ENCODE assay signal across 22 mouse cellular contexts in genomic region chr11:117276946-117277345, GRCm38 (mm10).
DNase-seq lines count a peak whose midpoint lies in the region; ATAC-seq and TF ChIP-seq lines count a peak whose summit lies in the region.
"Had no signal": no experiment of that assay in that cellular context is flagged by ENCODE, and none has a peak within 500 bp of the region (broad histone marks: within the 10 kb centered on the region; RNA-seq: fewer than 3 reads in every experiment).

No protein-coding gene starts in this region.

- WGBS in embryonic facial prominence, embryonic 13.5 days, result 60% methylated on average over 8 of the region's 8 CpGs
- WGBS in embryonic facial prominence, embryonic 10.5 days, result 65% methylated on average over 8 of the region's 8 CpGs
- 65% methylated on average over 8 of the region's 8 CpGs for WGBS in kidney, embryonic 14.5 days
- 58% methylated on average over 8 of the region's 8 CpGs for WGBS in kidney, postnatal 0 days
- WGBS in limb, embryonic 14.5 days, result 61% methylated on average over 8 of the region's 8 CpGs
- 74% methylated on average over 8 of the region's 8 CpGs for WGBS in midbrain, embryonic 10.5 days

- no peaks in the 10 kb centered on the region for H3K9me3 ChIP-seq in embryonic facial prominence, embryonic 13.5 days
- no peaks in the 10 kb centered on the region for H3K9me3 ChIP-seq in embryonic facial prominence, embryonic 10.5 days
- H3K9me3 ChIP-seq in kidney, embryonic 14.5 days (ENCODE audit: control insufficient read depth, low read length), result no peaks in the 10 kb centered on the region
- no peaks in the 10 kb centered on the region for H3K9me3 ChIP-seq in kidney, postnatal 0 days (replicated peaks; ENCODE audit: low read length)
- no peaks in the 10 kb centered on the region for H3K9me3 ChIP-seq in limb, embryonic 14.5 days (ENCODE audit: control insufficient read depth, low read length)
- H3K9me3 ChIP-seq in midbrain, embryonic 10.5 days (replicated peaks), result no peaks in the 10 kb centered on the region
- H3K9me3 ChIP-seq: embryonic facial prominence, embryonic 15.5 days; forebrain, embryonic 13.5 days; heart, embryonic 13.5 days; hindbrain, embryonic 13.5 days; liver, embryonic 13.5 days had no signal

- peaks cover 98% of the 10 kb centered on the region for H3K4me1 ChIP-seq in embryonic facial prominence, embryonic 13.5 days
- H3K4me1 ChIP-seq in embryonic facial prominence, embryonic 10.5 days, result peaks cover 100% of the 10 kb centered on the region
- H3K4me1 ChIP-seq in kidney, embryonic 14.5 days (ENCODE audit: control insufficient read depth, insufficient read depth, low read length), result peaks cover 77% of the 10 kb centered on the region
- H3K4me1 ChIP-seq in kidney, postnatal 0 days (replicated peaks; ENCODE audit: insufficient read depth, low read length), result peaks cover 56% of the 10 kb centered on the region
- peaks cover 74% of the 10 kb centered on the region for H3K4me1 ChIP-seq in limb, embryonic 14.5 days (ENCODE audit: control insufficient read depth, insufficient read depth, low read length)
- peaks cover 95% of the 10 kb centered on the region for H3K4me1 ChIP-seq in midbrain, embryonic 10.5 days

- no peak overlapping the region for H3K9ac ChIP-seq in embryonic facial prominence, embryonic 13.5 days
- no peak overlapping the region for H3K9ac ChIP-seq in kidney, embryonic 14.5 days (ENCODE audit: low read depth, low read length)
- no peak overlapping the region for H3K9ac ChIP-seq in kidney, postnatal 0 days (ENCODE audit: low read depth, low read length)
- H3K9ac ChIP-seq in limb, embryonic 14.5 days (ENCODE audit: low read depth, low read length, severe bottlenecking), result no peak overlapping the region
- H3K9ac ChIP-seq: embryonic facial prominence, embryonic 15.5 days; forebrain, embryonic 13.5 days; liver, embryonic 13.5 days; lung, embryonic 14.5 days had no signal

- no peak overlapping the region for H3K4me2 ChIP-seq in embryonic facial prominence, embryonic 13.5 days
- H3K4me2 ChIP-seq in kidney, embryonic 14.5 days (replicated peaks; ENCODE audit: low read depth, low read length), result no peak overlapping the region
- H3K4me2 ChIP-seq in kidney, postnatal 0 days (ENCODE audit: low read length), result no peak overlapping the region
- H3K4me2 ChIP-seq in limb, embryonic 14.5 days (replicated peaks; ENCODE audit: low read depth, low read length, severe bottlenecking), result no peak overlapping the region
- H3K4me2 ChIP-seq: embryonic facial prominence, embryonic 15.5 days; forebrain, embryonic 13.5 days; heart, embryonic 13.5 days; hindbrain, embryonic 13.5 days; liver, embryonic 13.5 days; lung, embryonic 14.5 days had no signal

- no peaks in the 10 kb centered on the region for H3K36me3 ChIP-seq in embryonic facial prominence, embryonic 13.5 days
- H3K36me3 ChIP-seq in embryonic facial prominence, embryonic 10.5 days (replicated peaks), result peaks cover 35% of the 10 kb centered on the region
- H3K36me3 ChIP-seq in kidney, embryonic 14.5 days (ENCODE audit: control insufficient read depth, insufficient read depth, low read length), result no peaks in the 10 kb centered on the region; the same call in 1 of the 2 replicates
- no peaks in the 10 kb centered on the region for H3K36me3 ChIP-seq in kidney, postnatal 0 days (ENCODE audit: insufficient read depth, low read length)
- H3K36me3 ChIP-seq in limb, embryonic 14.5 days (ENCODE audit: control insufficient read depth, insufficient read depth, low read length), result 0 out of 2 replicates have a peak, but pooled peaks cover 4% of the 10 kb centered on the region
- peaks cover 13% of the 10 kb centered on the region for H3K36me3 ChIP-seq in midbrain, embryonic 10.5 days
- H3K36me3 ChIP-seq: embryonic facial prominence, embryonic 15.5 days; heart, embryonic 13.5 days; hindbrain, embryonic 13.5 days had no signal

- no peak for TF ChIP-seq CTCF in kidney, postnatal 0 days (IDR thresholded peaks at IDR 0.05; ENCODE audit: low read depth)

- no peak for ATAC-seq in embryonic facial prominence, embryonic 13.5 days (ENCODE audit: insufficient number of reproducible peaks, insufficient read depth, low FRiP score, low TSS enrichment, low read depth)
- ATAC-seq in kidney, embryonic 14.5 days (ENCODE audit: low FRiP score, low TSS enrichment), result no peak
- no peak for ATAC-seq in kidney, postnatal 0 days (replicated peaks; ENCODE audit: low FRiP score, low read depth)
- ATAC-seq in limb, embryonic 14.5 days (ENCODE audit: low FRiP score, low read depth), result no peak
- ATAC-seq: CD4-positive, CD25-positive, alpha-beta regulatory T cell, adult 4 months; forebrain, embryonic 13.5 days; inflammation-experienced regulatory T-cells, adult 6 months; Patski had no signal

- H3K27ac ChIP-seq in embryonic facial prominence, embryonic 13.5 days, result peak overlapping the region; percentile 44; the same call in 1 of the 2 replicates
- no peak overlapping the region for H3K27ac ChIP-seq in embryonic facial prominence, embryonic 10.5 days (replicated peaks)
- no peak overlapping the region for H3K27ac ChIP-seq in kidney, embryonic 14.5 days (ENCODE audit: low read depth, low read length)
- H3K27ac ChIP-seq in kidney, postnatal 0 days, result peak overlapping the region; percentile 39
- 0 out of 2 replicates have a peak overlapping the region, but pooled peaks have one; percentile 19 for H3K27ac ChIP-seq in limb, embryonic 14.5 days (replicated peaks; ENCODE audit: low read depth, low read length)
- H3K27ac ChIP-seq in midbrain, embryonic 10.5 days (replicated peaks), result no peak overlapping the region; the same call in 1 of the 2 replicates
- H3K27ac ChIP-seq: embryonic facial prominence, embryonic 15.5 days; hindbrain, embryonic 13.5 days; liver, embryonic 13.5 days had no signal

- H3K4me3 ChIP-seq in embryonic facial prominence, embryonic 13.5 days, result no peak overlapping the region
- no peak overlapping the region for H3K4me3 ChIP-seq in embryonic facial prominence, embryonic 10.5 days
- H3K4me3 ChIP-seq in kidney, embryonic 14.5 days (ENCODE audit: low read length), result no peak overlapping the region
- no peak overlapping the region for H3K4me3 ChIP-seq in kidney, postnatal 0 days (replicated peaks; ENCODE audit: low read depth, low read length)
- no peak overlapping the region for H3K4me3 ChIP-seq in limb, embryonic 14.5 days (replicated peaks; ENCODE audit: low read length)
- H3K4me3 ChIP-seq in midbrain, embryonic 10.5 days, result no peak overlapping the region
- H3K4me3 ChIP-seq: embryonic facial prominence, embryonic 15.5 days; forebrain, embryonic 13.5 days; heart, embryonic 13.5 days; hindbrain, embryonic 13.5 days; liver, embryonic 13.5 days had no signal

- TF ChIP-seq POLR2A in limb, embryonic 14.5 days (IDR thresholded peaks at IDR 0.05; ENCODE audit: borderline replicate concordance, extremely low read depth, insufficient read depth, insufficient read length), result no peak

- H3K27me3 ChIP-seq in embryonic facial prominence, embryonic 13.5 days, result no peaks in the 10 kb centered on the region
- H3K27me3 ChIP-seq in embryonic facial prominence, embryonic 10.5 days (replicated peaks; ENCODE audit: low read depth, poor library complexity, severe bottlenecking), result no peaks in the 10 kb centered on the region
- H3K27me3 ChIP-seq in kidney, embryonic 14.5 days (ENCODE audit: control insufficient read depth, insufficient read depth, low read length), result no peaks in the 10 kb centered on the region
- no peaks in the 10 kb centered on the region for H3K27me3 ChIP-seq in kidney, postnatal 0 days (ENCODE audit: insufficient read depth, low read length)
- no peaks in the 10 kb centered on the region for H3K27me3 ChIP-seq in limb, embryonic 14.5 days (ENCODE audit: control insufficient read depth, insufficient read depth, low read length)
- no peaks in the 10 kb centered on the region for H3K27me3 ChIP-seq in midbrain, embryonic 10.5 days (ENCODE audit: low read depth, poor library complexity, severe bottlenecking)
- H3K27me3 ChIP-seq: embryonic facial prominence, embryonic 15.5 days; forebrain, embryonic 13.5 days; hindbrain, embryonic 13.5 days; liver, embryonic 13.5 days; Patski had no signal

- DNase-seq in embryonic facial prominence, embryonic 10.5 days (ENCODE audit: low spot score), result no peak
- peak; percentile 46 for DNase-seq in kidney, adult 18-20 months
- no peak for DNase-seq in kidney, postnatal 0 days (ENCODE audit: low spot score)
- no peak for DNase-seq in limb, embryonic 14.5 days (ENCODE audit: low spot score)
- no peak for DNase-seq in midbrain, embryonic 10.5 days (ENCODE audit: low spot score)
- DNase-seq in heart, adult 18-20 months, result no peak
- DNase-seq: adrenal gland, adult 8-10 months; cerebellum, adult 9-11 months; liver, embryonic 13.5 days; lung, embryonic 14.5 days; lung, postnatal 36 days; retina, postnatal 1 day; thymus, postnatal 25 days had no signal

Comparison
In these comparisons a context has a peak if more than half of its experiments do, and no peak if none do; other contexts are left out.
1. H3K27ac ChIP-seq: peak in embryonic facial prominence, embryonic 13.5 days (single experiment), kidney, postnatal 0 days (single experiment) and limb, embryonic 14.5 days (single experiment); none in embryonic facial prominence, embryonic 10.5 days (single experiment), kidney, embryonic 14.5 days (single experiment) and midbrain, embryonic 10.5 days (single experiment).